Mouse (Mus musculus): Measurements from ENCODE around the gene Ube2cbp.

Gene Ube2cbp

GRCm38 (mm10) chr9:86464151-86465105 is at the start of gene Ube2cbp:
Gene Ube2cbp, minus strand, starts transcription at chr9:86464950.
- DNase-seq: peak; percentile 90

DNA sequence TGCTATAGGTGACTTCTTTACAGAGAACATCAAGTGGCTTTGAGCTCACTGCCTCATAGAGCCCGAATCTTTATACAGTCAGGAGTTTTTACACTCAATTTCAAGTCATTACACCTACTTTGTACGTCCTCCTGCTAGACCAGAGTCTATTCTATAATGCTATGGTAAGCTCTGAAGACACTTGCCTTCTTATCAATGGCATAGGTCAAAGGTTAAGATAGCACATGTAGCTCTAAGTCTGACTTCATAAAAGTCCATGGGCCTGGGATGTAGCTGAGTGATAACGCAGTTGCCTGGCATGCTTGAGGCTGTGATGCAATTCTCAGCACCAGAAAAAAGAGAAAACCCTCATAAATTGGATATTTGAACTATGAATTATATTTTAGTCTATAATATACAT is 49.6 kb upstream of the Ube2cbp start:
- no peak for DNase-seq

GRCm38 (mm10) chr9:86513733-86514132 is 49.0 kb upstream of the Ube2cbp start:
- no peak for DNase-seq

DNA sequence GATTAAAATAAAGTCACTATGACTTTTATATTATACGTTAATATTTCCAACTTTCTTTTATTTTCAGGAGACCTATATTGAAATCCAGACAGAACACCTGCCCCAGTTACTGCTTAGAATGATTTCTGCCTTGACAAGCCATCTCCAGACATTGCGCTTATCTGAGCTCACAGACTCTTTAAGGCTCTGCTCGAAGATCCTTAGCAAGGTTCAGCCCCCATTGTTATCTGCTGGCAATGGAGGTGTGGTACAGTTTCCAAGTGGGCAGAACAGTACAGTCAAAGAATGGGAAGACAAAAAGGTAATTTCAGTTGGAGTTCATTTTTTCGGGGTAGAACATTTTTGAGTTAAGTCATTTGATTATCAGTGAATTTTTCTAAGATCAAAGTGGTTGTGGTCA is 42.7 kb upstream of the Ube2cbp start:
- DNase-seq: no peak

DNA sequence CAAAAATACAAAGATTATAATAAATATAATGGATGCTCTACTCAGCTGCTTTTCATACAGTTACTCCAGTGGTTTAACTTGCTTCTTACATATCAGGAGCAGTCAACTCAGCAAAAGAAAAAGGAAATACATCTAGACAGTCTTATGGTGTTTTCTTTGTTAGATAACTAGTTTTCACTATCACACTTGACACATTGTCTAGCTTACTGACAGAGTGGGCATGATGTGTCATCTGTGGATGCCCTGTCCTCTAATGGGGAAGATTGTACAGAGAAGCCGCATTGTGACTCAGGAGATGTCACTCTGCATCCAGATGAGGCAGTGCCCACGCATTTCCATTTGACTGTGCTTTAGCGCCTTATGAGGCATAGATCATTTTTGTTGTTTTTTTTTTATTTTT is 34.3 kb upstream of the Ube2cbp start:
- peak; percentile 24 for DNase-seq

DNA sequence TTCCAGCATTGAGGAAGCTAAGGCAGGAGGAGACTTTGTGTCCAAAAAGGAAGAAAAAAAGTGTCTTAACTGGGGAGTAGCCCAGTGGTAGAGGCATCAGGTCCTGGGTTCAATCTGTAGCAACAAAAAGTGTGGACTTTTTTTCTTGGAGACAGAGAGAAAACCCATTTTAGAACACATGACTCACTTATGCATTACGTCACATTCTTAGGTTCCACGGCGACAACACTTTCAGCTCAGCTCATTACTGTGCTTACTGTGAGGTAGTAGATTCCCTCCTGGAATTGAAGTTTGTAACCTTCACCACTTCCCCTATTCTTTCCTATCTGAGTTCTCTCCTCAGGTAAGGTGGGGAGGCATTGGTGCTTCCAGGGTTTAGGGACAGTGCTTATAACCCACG is 31.5 kb upstream of the Ube2cbp start:
- peak; percentile 24 for DNase-seq

DNA sequence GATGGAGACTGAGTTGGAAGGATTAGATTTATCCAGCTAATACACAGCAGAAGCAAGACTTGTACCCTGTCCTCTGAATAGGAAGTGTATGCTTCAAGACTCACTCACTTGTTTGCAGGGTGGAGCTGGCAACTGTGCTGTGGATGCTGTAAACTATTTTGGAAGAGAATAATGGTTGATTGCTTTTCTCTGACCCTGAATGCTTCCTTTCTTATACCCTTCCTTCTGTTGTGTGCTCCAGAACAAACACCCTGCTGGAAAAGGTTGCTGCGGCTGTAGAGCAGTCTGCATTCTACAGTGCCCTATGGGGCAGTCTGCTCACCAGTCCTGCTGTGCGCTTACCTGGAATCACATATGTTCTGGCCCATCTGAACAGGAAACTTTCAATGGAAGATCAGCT is 27.0 kb upstream of the Ube2cbp start:
- no peak for DNase-seq

- no peak for DNase-seq
Observed at GRCm38 (mm10) chr9:86482236-86482635, 17.5 kb upstream of the Ube2cbp start.

- DNase-seq: no peak
Observed at GRCm38 (mm10) chr9:86478414-86479093, 13.8 kb upstream of the Ube2cbp start.

DNA sequence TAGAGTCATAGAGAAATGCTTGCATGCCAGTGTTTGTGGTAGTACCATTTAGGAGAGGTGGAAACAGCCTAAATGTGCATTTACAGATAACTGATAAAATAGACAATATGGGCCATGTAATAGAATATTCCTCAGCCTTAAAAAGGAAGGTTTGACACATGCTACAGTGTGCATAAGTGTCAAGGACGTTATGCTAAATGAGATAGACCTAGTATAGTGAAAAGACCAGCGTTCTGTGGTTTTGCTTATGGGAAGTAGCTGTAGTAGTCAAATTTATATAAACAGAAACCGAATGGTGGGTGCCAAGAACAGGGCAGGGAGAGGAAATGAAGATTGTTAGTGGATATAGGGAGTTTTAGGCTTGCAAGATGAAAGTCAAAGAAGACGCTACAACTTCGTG is 12.0 kb upstream of the Ube2cbp start:
- DNase-seq: no peak

GRCm38 (mm10) chr9:86475956-86476355 is 11.2 kb upstream of the Ube2cbp start:
- peak; percentile 18 for DNase-seq

DNA sequence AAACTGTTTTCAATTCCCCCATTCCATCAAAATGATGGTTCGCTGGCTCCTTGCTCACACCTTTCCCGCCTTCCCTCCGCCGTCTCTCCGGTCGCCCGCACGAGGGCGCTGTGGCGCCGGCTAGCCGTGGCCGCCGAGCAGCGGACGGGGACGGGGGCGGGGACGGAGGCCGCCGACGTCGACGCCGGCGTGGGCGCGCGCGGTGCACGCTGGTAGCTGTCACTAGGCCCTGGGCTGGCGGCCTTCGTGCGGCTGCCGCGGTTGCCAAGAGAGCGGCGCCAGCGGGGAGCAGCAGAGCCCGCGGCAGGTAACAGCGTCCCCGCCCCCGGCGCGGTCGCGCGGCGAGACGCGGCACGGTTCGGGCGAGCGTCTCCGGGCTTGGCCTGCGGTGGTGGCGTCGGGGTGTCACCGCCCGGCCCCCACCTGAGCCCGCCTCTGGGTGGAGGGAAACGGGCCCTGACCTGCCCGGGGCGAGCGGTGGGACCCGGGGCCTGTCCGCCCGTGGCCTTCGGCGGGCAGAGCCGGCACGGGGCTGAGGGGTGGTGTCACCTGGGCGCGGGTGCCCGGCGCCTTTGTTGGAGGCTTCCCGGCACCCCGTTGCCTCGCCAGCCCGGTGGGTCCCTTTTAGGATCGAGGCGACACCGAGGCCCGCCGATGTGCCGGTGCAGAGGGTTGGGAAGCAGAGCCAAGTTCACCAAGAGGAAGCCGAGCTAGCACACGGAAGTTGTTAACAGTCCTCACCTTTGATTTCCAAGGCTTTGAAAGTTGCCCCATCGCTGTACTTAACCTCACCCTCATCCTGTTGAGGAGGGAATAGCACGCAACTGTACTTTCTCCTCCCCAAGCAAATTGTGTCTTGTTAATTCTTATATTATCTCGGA is 2.5 kb upstream of the Ube2cbp start, which contains the start of gene Dop1a:
TSS of gene Dop1a (plus strand) at position 165 of the 881 bp plus-strand sequence.
- DNase-seq: peak; percentile 92

GRCm38 (mm10) chr9:86453626-86454025 is 11.1 kb downstream of the Ube2cbp start:
- DNase-seq: no peak

DNA sequence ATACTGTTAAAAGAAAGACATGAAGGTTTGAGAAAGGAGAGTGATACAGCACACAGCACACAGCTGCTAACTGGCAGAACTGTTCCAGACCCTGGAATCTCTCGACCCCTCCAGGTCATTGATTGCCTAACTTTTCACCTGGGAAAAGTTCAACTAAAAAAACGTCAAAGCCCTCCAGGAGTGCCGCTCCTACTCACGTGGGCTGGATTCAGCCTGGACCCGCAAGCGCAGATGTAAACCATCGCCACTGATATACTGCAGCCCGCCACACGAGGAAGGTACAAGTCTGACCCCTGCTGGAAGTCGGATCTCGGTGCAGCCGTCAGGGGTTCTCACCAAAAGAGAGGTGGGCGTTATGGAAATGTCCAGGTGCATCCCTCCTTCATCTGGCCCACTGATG is 13.1 kb downstream of the Ube2cbp start:
- peak; percentile 75 for DNase-seq

GRCm38 (mm10) chr9:86451094-86451493 is 13.7 kb downstream of the Ube2cbp start:
- peak; percentile 41 for DNase-seq

- DNase-seq: peak; percentile 73
Observed at GRCm38 (mm10) chr9:86449581-86449980, 15.2 kb downstream of the Ube2cbp start.

GRCm38 (mm10) chr9:86447431-86447830 is 17.3 kb downstream of the Ube2cbp start:
- DNase-seq: no peak

GRCm38 (mm10) chr9:86446847-86447246 is 17.9 kb downstream of the Ube2cbp start:
- DNase-seq: no peak

GRCm38 (mm10) chr9:86442248-86442647 is 22.5 kb downstream of the Ube2cbp start:
- no peak for DNase-seq

DNA sequence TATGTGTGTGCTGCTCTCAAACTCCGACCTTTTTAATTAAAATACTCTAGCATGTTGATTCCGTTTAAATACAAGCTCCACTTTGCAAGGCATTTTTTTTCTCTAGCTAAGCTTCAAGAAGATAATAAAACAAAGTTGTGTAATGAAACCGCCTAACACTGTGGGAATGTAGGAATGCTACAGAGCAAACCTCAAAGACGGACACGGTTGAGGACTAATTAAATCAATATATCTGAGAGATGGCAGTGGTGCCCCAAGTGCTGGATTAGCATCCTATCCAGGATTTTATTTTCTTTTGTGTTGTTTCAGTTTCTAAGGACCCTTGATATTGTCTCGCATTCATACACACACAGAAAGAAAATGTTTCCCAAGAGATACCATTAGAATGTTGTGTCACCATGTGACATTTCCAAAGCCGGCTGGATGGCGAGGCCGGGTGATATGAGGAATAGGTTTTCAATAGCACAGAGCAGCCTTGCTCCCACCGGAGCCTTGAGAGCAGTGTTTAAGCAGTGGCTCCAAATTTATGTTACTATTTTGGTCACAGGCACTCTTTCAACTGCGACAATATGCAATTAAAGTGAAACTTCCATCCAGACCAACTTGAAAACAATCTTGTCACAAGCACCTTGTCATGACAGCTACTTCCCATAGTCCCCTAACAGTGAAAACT is 26.3 kb downstream of the Ube2cbp start:
- DNase-seq: no peak

- no peak for DNase-seq
Observed at GRCm38 (mm10) chr9:86436608-86437007, 28.1 kb downstream of the Ube2cbp start.

- no peak for DNase-seq
Observed at GRCm38 (mm10) chr9:86435510-86435909, 29.2 kb downstream of the Ube2cbp start.
